Mouse (Mus musculus): ENCODE data around the gene Tmbim6. TPM values are rescaled to one million over a fixed set of nuclear protein-coding genes. Genes with fewer than 3 reads are reported as not detected.

The Tmbim6 gene
- polyA plus RNA-seq, 1 experiment from 2014 or later, result 251 TPM

- H3K4me2 ChIP-seq, result no peak overlapping the region
- no peaks in the 10 kb centered on the region for H3K9me3 ChIP-seq
- no peak for ATAC-seq (ENCODE audit: extremely low read depth, insufficient number of reproducible peaks, low FRiP score, low TSS enrichment)
- H3K36me3 ChIP-seq, result no peaks in the 10 kb centered on the region
- H3K27ac ChIP-seq (replicated peaks), result peak overlapping the region; percentile 66
- H3K9ac ChIP-seq, result peak overlapping the region; percentile 1; the same call in 1 of the 2 replicates
- WGBS, result 60% methylated on average over 8 of the region's 8 CpGs
- H3K27me3 ChIP-seq (replicated peaks), result no peaks in the 10 kb centered on the region
- no peak overlapping the region for H3K4me3 ChIP-seq
- peaks cover 43% of the 10 kb centered on the region for H3K4me1 ChIP-seq
Measured at GRCm38 (mm10) chr15:99364921-99365320, 27.8 kb upstream of the Tmbim6 start.

GRCm38 (mm10) chr15:99368583-99369266, 24.0 kb upstream of the Tmbim6 start:
- no peaks in the 10 kb centered on the region for H3K36me3 ChIP-seq
- peak overlapping the region; percentile 72 for H3K4me2 ChIP-seq

GRCm38 (mm10) chr15:99369391-99370171, 23.1 kb upstream of the Tmbim6 start:
- peak; percentile 40; the same call in 1 of the 2 replicates for ATAC-seq (ENCODE audit: extremely low read depth, insufficient number of reproducible peaks, low FRiP score, low TSS enrichment)

More at GRCm38 (mm10) chr15:99368583-99369266, 24.0 kb upstream of the Tmbim6 start:
- no peaks in the 10 kb centered on the region for H3K9me3 ChIP-seq
- H3K27me3 ChIP-seq (replicated peaks), result peaks cover 3% of the 10 kb centered on the region; the same call in 1 of the 2 replicates
- H3K4me3 ChIP-seq, result peak overlapping the region; percentile 76
- peak overlapping the region; percentile 98 for H3K9ac ChIP-seq
- 49% methylated on average over 4 of the region's 4 CpGs for WGBS
- 0 out of 2 replicates have a peak overlapping the region, but pooled peaks have one; percentile 25 for H3K27ac ChIP-seq (replicated peaks)
- peaks cover 35% of the 10 kb centered on the region for H3K4me1 ChIP-seq
- no peak for ATAC-seq (ENCODE audit: extremely low read depth, insufficient number of reproducible peaks, low FRiP score, low TSS enrichment)

GRCm38 (mm10) chr15:99370259-99370691, 22.4 kb upstream of the Tmbim6 start, which contains the start of gene Fmnl3:
Fmnl3 (minus strand) TSS chr15:99370482.
- Histone ChIP-seq H3K4me2 (peak within 1 kb of the TSS; percentile 72), H3K4me3 (peak within 1 kb of the TSS; percentile 76), H3K9ac (peak within 1 kb of the TSS; percentile 98), H3K36me3 (no peaks in the 10 kb centered on the region), H3K27me3 (replicated peaks) (peaks cover 3% of the 10 kb centered on the region; the same call in 1 of the 2 replicates), H3K4me1 (peaks cover 21% of the 10 kb centered on the region), H3K9me3 (no peaks in the 10 kb centered on the region), H3K27ac (replicated peaks) (peak within 1 kb of the TSS; percentile 89)
- under 1% methylated on average over 48 of the region's 48 CpGs for WGBS
- ATAC-seq (ENCODE audit: extremely low read depth, insufficient number of reproducible peaks, low FRiP score, low TSS enrichment), result peak; percentile 90

More at GRCm38 (mm10) chr15:99369391-99370171, 23.1 kb upstream of the Tmbim6 start:
- peaks cover 3% of the 10 kb centered on the region; the same call in 1 of the 2 replicates for H3K27me3 ChIP-seq (replicated peaks)
- no peaks in the 10 kb centered on the region for H3K9me3 ChIP-seq
- H3K4me1 ChIP-seq, result peaks cover 26% of the 10 kb centered on the region
- peak overlapping the region; percentile 76 for H3K4me3 ChIP-seq
- 1% methylated on average over 32 of the region's 39 CpGs for WGBS
- no peaks in the 10 kb centered on the region for H3K36me3 ChIP-seq
- peak overlapping the region; percentile 98 for H3K9ac ChIP-seq
- H3K4me2 ChIP-seq, result peak overlapping the region; percentile 72
- peak overlapping the region; percentile 89 for H3K27ac ChIP-seq (replicated peaks)

GRCm38 (mm10) chr15:99371526-99372340, 20.9 kb upstream of the Tmbim6 start:
- H3K27me3 ChIP-seq (replicated peaks), result peaks cover 3% of the 10 kb centered on the region; the same call in 1 of the 2 replicates
- no peak overlapping the region for H3K9ac ChIP-seq
- H3K4me2 ChIP-seq, result no peak overlapping the region
- H3K27ac ChIP-seq (replicated peaks), result no peak overlapping the region
- no peaks in the 10 kb centered on the region for H3K36me3 ChIP-seq
- no peak overlapping the region for H3K4me3 ChIP-seq
- WGBS, result 70% methylated on average over 7 of the region's 7 CpGs
- H3K4me1 ChIP-seq, result peaks cover 18% of the 10 kb centered on the region
- no peak for ATAC-seq (ENCODE audit: extremely low read depth, insufficient number of reproducible peaks, low FRiP score, low TSS enrichment)
- H3K9me3 ChIP-seq, result no peaks in the 10 kb centered on the region

GRCm38 (mm10) chr15:99372761-99373160, 19.9 kb upstream of the Tmbim6 start:
- H3K36me3 ChIP-seq, result no peaks in the 10 kb centered on the region
- H3K9me3 ChIP-seq, result no peaks in the 10 kb centered on the region
- no peak overlapping the region for H3K4me3 ChIP-seq
- H3K27me3 ChIP-seq (replicated peaks), result peaks cover 3% of the 10 kb centered on the region; the same call in 1 of the 2 replicates
- WGBS, result 68% methylated on average over 9 of the region's 9 CpGs
- ATAC-seq (ENCODE audit: extremely low read depth, insufficient number of reproducible peaks, low FRiP score, low TSS enrichment), result no peak
- H3K4me1 ChIP-seq, result peaks cover 17% of the 10 kb centered on the region
- no peak overlapping the region for H3K4me2 ChIP-seq
- no peak overlapping the region for H3K9ac ChIP-seq
- no peak overlapping the region for H3K27ac ChIP-seq (replicated peaks)

GRCm38 (mm10) chr15:99375036-99375435, 17.6 kb upstream of the Tmbim6 start:
- no peak for ATAC-seq (ENCODE audit: extremely low read depth, insufficient number of reproducible peaks, low FRiP score, low TSS enrichment)
- Histone ChIP-seq H3K4me3 (no peak overlapping the region), H3K9ac (no peak overlapping the region), H3K36me3 (no peaks in the 10 kb centered on the region), H3K9me3 (peaks cover 3% of the 10 kb centered on the region; the same call in 1 of the 2 replicates), H3K4me1 (peaks cover 2% of the 10 kb centered on the region; the same call in 1 of the 2 replicates), H3K4me2 (no peak overlapping the region), H3K27ac (replicated peaks) (no peak overlapping the region), H3K27me3 (replicated peaks) (peaks cover 3% of the 10 kb centered on the region; the same call in 1 of the 2 replicates)
- 84% methylated on average over 5 of the region's 5 CpGs for WGBS

- Histone ChIP-seq H3K36me3 (no peaks in the 10 kb centered on the region), H3K4me1 (peaks cover 1% of the 10 kb centered on the region; the same call in 1 of the 2 replicates), H3K27ac (replicated peaks) (no peak overlapping the region), H3K9ac (no peak overlapping the region), H3K4me2 (no peak overlapping the region), H3K9me3 (peaks cover 3% of the 10 kb centered on the region; the same call in 1 of the 2 replicates), H3K4me3 (no peak overlapping the region), H3K27me3 (replicated peaks) (peaks cover 3% of the 10 kb centered on the region; the same call in 1 of the 2 replicates)
- 73% methylated on average over 3 of the region's 3 CpGs for WGBS
- ATAC-seq (ENCODE audit: extremely low read depth, insufficient number of reproducible peaks, low FRiP score, low TSS enrichment), result no peak
Measured at GRCm38 (mm10) chr15:99375581-99375980, 17.1 kb upstream of the Tmbim6 start.

- peaks cover 3% of the 10 kb centered on the region; the same call in 1 of the 2 replicates for H3K27me3 ChIP-seq (replicated peaks)
- no peak for ATAC-seq (ENCODE audit: extremely low read depth, insufficient number of reproducible peaks, low FRiP score, low TSS enrichment)
- no peaks in the 10 kb centered on the region for H3K36me3 ChIP-seq
- no peak overlapping the region for H3K27ac ChIP-seq (replicated peaks)
- H3K4me1 ChIP-seq, result no peaks in the 10 kb centered on the region
- no peak overlapping the region for H3K9ac ChIP-seq
- H3K9me3 ChIP-seq, result peaks cover 3% of the 10 kb centered on the region; the same call in 1 of the 2 replicates
- 84% methylated on average over 5 of the region's 5 CpGs for WGBS
- H3K4me3 ChIP-seq, result no peak overlapping the region
- H3K4me2 ChIP-seq, result no peak overlapping the region
Measured at GRCm38 (mm10) chr15:99376240-99376639, 16.4 kb upstream of the Tmbim6 start.

GRCm38 (mm10) chr15:99382893-99383292, 9.8 kb upstream of the Tmbim6 start:
- H3K4me2 ChIP-seq, result no peak overlapping the region
- ATAC-seq (ENCODE audit: extremely low read depth, insufficient number of reproducible peaks, low FRiP score, low TSS enrichment), result no peak
- H3K4me3 ChIP-seq, result no peak overlapping the region
- H3K4me1 ChIP-seq, result no peaks in the 10 kb centered on the region; the same call in 1 of the 2 replicates
- peaks cover 3% of the 10 kb centered on the region; the same call in 1 of the 2 replicates for H3K9me3 ChIP-seq
- H3K9ac ChIP-seq, result no peak overlapping the region
- no peaks in the 10 kb centered on the region for H3K27me3 ChIP-seq (replicated peaks)
- H3K27ac ChIP-seq (replicated peaks), result no peak overlapping the region
- H3K36me3 ChIP-seq, result no peaks in the 10 kb centered on the region

Data from heart, embryonic 13.5 days (tissue).